Mouse (Mus musculus) cerebellum, adult 9-10 months (tissue): ENCODE data around the gene Thnsl2.

Experiments used
- DNase-seq: peaks from one replicate; pipeline ENCODE4 v3.0.0; 2022

Gene Thnsl2

GRCm38 (mm10) chr6:71131038-71131437 lies 13.2 kb downstream of the Thnsl2 start:
- no peak for DNase-seq

DNA sequence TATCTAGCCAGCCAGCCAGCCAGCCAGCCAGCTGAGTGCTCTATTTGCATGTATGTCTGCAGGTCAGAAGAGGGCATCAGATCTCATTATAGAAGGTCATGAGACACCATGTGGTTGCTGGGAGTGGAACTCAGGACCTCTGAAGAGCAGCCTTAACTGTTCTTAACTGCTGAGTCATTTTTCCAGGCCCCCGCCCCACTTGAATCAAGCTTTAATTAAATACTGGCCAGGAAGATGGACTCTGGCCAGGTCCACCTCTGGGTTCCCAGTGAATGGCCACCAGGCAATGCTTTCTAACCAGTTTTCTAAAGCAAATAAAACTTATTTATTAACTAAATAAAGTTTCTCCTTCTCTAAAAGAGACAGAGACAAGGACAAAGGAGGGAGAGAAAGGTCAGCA lies 14.0 kb downstream of the Thnsl2 start:
- no peak for DNase-seq

DNA sequence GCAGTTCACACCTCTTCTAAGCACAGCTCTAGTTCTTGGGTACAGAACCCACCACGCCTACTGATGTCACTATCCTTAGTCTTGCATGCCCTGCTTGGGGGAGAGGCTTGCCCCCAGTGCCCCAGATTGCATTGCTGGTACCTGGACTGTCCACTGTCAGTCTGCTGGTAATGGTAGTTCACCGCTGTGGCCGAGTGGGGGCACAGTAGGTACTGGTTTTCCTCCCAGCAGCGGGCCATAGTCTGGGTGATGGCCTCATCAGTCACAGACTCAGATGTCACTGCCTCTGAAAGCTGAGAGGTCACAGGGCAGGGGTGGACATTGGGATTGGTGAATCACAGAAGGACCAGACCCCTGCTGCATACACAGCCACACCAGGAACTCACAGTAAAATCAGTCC lies 15.2 kb downstream of the Thnsl2 start:
- no peak for DNase-seq

- DNase-seq: no peak
Measured at GRCm38 (mm10) chr6:71126290-71126689, 17.9 kb downstream of the Thnsl2 start.

DNA sequence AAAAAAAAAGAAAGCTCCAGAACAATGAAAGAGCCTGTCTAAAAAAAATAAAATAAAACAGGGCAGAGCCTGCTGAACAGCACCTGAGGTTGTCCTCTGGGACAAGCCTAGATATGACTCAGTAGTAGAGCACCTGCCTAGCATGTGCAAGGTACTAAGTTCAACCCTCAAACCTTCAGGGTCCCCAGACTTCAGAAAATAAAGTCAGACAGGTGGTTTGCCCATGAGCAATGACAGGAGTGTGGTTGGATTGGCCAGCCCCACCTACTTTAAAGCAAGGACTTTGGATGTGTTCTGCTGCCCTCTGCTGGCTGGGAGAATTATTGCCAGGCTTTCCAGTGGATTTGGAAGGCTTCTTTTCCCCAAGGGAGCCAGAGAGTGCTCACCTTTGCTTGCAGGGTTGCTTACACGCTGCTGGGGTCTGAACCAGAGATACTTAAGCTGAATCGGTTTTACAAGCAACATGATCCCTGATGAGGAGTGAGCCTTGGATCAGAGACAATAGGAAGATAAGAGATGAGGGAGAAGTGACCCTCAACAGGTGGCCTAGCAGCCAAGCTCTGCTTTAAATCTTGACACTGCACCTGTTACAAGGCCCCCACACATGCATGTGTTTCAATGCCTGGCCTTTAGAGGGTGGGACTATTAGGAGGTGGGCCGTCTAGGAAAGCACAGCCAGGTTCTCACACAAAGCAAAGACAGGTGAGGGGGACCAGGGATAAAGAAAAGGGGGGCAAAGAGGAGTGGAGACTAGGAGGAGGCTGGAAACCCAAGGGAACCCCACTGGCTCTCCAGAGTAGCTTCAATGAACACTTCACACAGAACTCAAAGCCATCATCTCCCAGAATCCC lies 19.0 kb downstream of the Thnsl2 start:
- peak; percentile 83 for DNase-seq

DNA sequence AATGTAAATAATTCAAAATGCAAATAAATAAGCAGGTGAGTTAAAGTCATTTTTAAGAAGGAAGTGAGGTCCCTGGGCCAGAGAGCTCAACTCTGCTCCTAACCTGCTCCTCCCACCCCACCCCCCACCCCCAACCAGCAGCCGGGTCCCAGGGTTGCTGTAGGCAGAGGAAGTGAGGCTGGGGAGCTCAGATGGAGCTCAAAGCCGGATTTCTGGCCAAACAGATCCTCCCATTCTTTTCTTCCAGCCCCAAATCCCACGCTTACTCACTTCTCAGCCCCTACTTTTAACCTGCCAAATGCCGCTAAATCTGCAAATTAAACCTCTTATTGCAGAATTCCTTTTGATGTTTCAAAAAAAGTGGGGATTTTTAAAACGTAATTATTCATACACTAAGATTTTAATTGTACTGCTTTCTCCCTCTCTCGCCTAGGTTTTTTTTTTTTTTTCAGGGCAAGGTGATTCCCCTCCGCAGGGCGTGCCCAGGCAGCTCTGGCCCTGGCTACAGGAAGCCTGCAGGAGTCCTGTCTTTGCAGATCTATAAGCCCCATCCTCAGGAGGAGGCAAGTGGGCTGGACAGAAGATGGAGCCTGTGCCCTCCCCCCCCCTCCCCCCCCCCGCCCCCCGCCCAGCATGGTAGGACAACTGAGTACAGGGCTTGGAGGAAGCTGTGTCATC lies 24.5 kb downstream of the Thnsl2 start:
- DNase-seq: no peak

GRCm38 (mm10) chr6:71111419-71112113 lies 32.7 kb downstream of the Thnsl2 start:
- DNase-seq: peak; percentile 38

DNA sequence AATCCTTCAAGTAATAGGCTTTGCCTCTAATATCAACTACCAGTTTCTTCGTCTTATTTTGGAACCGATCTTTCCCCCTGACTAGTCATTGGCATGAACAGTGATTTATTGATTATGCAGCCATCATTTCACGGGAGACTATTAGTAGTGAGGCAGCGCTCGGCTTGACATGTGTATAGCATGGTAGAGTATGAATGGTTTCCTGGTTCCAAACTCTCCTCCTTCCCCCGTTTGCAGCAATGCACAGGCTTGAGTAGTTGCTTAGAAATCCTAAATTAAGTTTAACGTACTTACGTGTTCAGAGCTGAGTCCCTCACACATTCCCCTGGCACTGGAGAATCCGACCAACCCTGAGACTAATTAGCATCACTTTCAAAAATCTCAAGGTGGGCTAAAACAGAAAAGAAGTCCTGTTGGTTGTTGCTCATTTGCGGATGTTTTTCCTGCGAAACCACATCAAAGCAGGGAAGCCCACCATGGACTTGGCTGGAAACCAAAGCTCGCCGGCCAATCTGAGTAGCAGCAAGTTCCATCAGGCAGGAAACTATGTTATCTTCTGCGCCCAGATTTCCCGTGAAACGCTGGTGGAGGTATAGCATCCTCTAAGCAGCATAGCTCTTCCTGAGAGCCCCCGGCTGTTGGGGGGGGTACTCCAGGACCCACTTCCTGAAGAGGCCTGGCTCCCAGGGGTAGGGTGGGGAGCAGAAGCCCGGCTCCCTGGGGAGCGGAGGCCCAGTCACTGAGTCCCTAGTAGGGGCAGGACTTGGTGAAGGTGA lies 37.9 kb downstream of the Thnsl2 start:
- DNase-seq: no peak

GRCm38 (mm10) chr6:71096126-71096525 lies 48.1 kb downstream of the Thnsl2 start:
- DNase-seq: no peak

- peak; percentile 96 for DNase-seq
Measured at GRCm38 (mm10) chr6:71094693-71095092, 49.5 kb downstream of the Thnsl2 start.

DNA sequence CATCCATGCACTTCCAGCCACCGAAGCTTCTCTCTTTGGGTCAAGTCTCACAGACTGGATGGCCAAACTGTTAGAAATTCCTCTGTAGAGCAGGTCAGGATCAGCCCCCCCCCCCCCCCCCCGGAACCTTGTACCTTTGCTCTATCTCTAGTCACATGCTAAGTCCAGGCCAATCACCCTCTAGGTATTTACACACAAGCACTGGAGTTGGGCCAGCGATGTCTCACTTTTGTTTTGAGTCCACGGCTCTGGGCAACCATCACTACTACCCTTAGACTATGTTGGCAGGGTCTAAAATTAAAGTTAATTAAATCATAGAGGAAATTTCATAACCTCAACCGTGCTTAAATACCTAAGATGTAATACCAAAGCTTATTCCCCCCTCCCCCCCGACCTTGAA lies 50.6 kb downstream of the Thnsl2 start:
- peak; percentile 21 for DNase-seq

DNA sequence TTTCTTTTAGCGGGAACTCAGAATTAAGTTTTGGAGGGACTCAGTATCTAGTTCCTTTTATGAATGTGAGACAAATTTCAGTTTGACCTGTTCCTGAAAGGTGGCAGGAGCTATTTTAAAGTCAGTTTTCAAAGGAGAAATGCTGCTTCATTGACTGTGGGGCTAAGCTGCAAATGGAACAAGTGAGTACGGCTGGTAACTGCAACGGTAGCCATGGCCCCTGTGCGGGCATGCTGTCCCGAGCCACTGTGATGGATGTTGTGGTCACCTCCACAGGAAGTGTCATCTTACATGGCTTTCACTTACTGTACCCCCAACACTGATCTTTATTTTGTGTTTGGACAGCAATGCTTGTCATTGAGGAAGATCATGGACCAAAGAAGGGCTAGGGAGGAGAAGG lies 53.8 kb downstream of the Thnsl2 start:
- no peak for DNase-seq

DNA sequence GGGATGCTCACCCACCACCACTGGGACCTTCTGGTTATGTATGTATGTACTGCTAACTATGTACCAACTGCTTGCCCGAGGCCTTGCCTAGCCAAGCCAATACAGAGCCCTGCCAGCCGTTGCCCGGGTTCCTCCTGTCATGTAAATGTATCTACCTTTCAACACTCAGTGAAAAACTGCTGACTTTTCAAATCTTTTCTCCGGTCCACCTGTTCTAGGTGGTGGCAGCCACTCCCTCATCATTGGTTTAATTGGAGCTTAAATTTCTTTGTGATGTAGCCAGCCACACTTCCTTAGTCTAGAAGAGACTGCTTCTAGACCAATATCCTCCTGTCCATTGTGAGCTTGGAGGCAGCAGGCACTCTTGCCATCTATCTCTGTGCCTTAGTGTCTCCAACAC lies 54.5 kb downstream of the Thnsl2 start:
- no peak for DNase-seq

DNA sequence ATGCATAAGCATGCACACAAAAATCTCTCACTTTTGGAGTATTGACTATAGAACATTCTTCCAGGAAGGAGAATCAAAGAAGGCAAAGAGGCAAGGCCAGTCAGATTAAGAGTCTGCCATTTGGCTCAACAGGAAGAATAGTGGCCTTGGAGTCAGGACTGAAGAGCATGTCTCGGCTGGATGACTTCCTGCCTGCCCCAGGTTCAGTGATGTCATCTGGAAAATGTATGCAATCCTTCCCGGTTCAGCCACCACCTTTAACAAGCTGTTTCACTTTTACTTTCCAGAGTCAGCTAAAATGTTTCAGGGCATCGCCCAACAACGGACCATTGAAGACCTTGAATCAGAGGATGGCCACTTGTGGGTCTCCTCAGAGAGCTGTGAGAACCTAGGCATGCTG lies 55.2 kb downstream of the Thnsl2 start:
- no peak for DNase-seq

GRCm38 (mm10) chr6:71083441-71083840 lies 60.8 kb downstream of the Thnsl2 start:
- DNase-seq: no peak

DNA sequence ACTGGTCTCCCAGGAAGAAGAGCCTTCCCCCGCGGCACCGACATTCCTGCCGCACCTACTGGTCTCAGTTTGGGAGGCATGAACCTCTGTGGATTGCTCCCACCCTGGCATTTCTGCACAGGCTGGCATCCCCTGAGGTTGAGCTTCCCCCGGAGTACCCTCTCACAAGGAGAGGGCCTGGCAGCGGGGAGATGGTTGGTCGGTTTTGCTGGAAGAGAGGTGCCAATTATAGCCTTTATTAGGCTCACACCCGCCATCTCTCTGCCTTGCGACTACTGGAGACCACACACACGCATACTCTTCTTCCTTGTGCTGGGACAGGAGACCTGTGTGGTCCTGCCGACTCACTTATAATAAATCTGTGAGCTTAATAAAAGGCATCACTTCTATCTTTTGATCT lies 62.2 kb downstream of the Thnsl2 start:
- DNase-seq: no peak

GRCm38 (mm10) chr6:71081230-71081629 lies 63.0 kb downstream of the Thnsl2 start:
- DNase-seq: no peak
